Mouse (Mus musculus): ENCODE measurements at regions not wholly inside any gene's neighbourhood (a gene's known extent, or its start where the extent isn't known, plus 50 kb on each side); places are given as distances from the start of the nearest gene placed in this dataset.

GRCm38 (mm10) chr3:153790883-153791609 is 53.0 kb upstream of the Asb17 start:
- no peak for DNase-seq (ENCODE audit: low spot score)
- no peak overlapping the region for H3K9ac ChIP-seq (ENCODE audit: low read length)
- no peak overlapping the region for H3K4me2 ChIP-seq (replicated peaks; ENCODE audit: low read depth)
- TF ChIP-seq CTCF (IDR thresholded peaks at IDR 0.05; ENCODE audit: low read depth) (no peak), EP300 (optimal IDR thresholded peaks at IDR 0.05) (no peak)
- no peak overlapping the region for H3K27ac ChIP-seq (replicated peaks)
- no peaks in the 10 kb centered on the region for H3K27me3 ChIP-seq (ENCODE audit: control insufficient read depth, insufficient read depth, low read length)
- no peaks in the 10 kb centered on the region for H3K4me1 ChIP-seq (replicated peaks; ENCODE audit: control insufficient read depth, insufficient read depth)
- 77% methylated on average over 9 of the region's 9 CpGs for WGBS
- no peak for ATAC-seq (ENCODE audit: low FRiP score, low TSS enrichment)
- no peak overlapping the region for H3K4me3 ChIP-seq (ENCODE audit: low read depth, low read length)
- H3K9me3 ChIP-seq (ENCODE audit: control insufficient read depth, low read length): no peaks in the 10 kb centered on the region
- no peaks in the 10 kb centered on the region for H3K36me3 ChIP-seq (ENCODE audit: control insufficient read depth, insufficient read depth, low read length)

- H3K27me3 ChIP-seq (ENCODE audit: control insufficient read depth, insufficient read depth, low read length): no peaks in the 10 kb centered on the region
- H3K36me3 ChIP-seq (ENCODE audit: control insufficient read depth, insufficient read depth, low read length): no peaks in the 10 kb centered on the region
- no peak overlapping the region for H3K4me2 ChIP-seq (replicated peaks; ENCODE audit: low read depth)
- H3K4me1 ChIP-seq (replicated peaks; ENCODE audit: control insufficient read depth, insufficient read depth): no peaks in the 10 kb centered on the region
- H3K27ac ChIP-seq (replicated peaks): no peak overlapping the region
- TF ChIP-seq EP300 (optimal IDR thresholded peaks at IDR 0.05) (no peak), CTCF (IDR thresholded peaks at IDR 0.05; ENCODE audit: low read depth) (no peak)
- no peak overlapping the region for H3K9ac ChIP-seq (ENCODE audit: low read length)
- H3K9me3 ChIP-seq (ENCODE audit: control insufficient read depth, low read length): no peaks in the 10 kb centered on the region
- H3K4me3 ChIP-seq (ENCODE audit: low read depth, low read length): no peak overlapping the region
- ATAC-seq (ENCODE audit: low FRiP score, low TSS enrichment) (no peak), DNase-seq (ENCODE audit: low spot score) (no peak)
- 61% methylated on average over 11 of the region's 11 CpGs for WGBS
Measured at GRCm38 (mm10) chr3:153791610-153792363, 52.2 kb upstream of the Asb17 start.

DNA sequence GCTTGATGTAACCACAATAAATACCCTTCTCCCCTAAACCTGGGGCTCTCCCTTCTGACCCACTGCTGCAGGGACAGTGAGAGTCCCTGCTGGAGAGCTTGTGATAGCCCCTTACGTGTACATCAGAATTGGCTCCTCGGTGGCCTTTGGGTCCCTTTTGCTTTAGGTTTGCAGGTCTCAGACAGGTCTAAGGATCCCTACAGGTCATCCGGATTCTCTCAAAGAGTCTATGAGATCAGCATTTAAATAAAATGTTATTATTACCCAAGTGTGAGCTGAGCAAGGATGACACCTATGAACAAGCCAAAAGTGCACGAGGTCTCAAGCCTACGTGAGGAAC is 51.7 kb upstream of the Asb17 start:
- TF ChIP-seq EP300 (optimal IDR thresholded peaks at IDR 0.05) (no peak), CTCF (IDR thresholded peaks at IDR 0.05; ENCODE audit: low read depth) (no peak)
- no peak overlapping the region for H3K4me2 ChIP-seq (replicated peaks; ENCODE audit: low read depth)
- no peak overlapping the region for H3K27ac ChIP-seq (replicated peaks)
- H3K4me1 ChIP-seq (replicated peaks; ENCODE audit: control insufficient read depth, insufficient read depth): no peaks in the 10 kb centered on the region
- ATAC-seq (ENCODE audit: low FRiP score, low TSS enrichment) (no peak), DNase-seq (ENCODE audit: low spot score) (no peak)
- no peaks in the 10 kb centered on the region for H3K9me3 ChIP-seq (ENCODE audit: control insufficient read depth, low read length)
- no peaks in the 10 kb centered on the region for H3K36me3 ChIP-seq (ENCODE audit: control insufficient read depth, insufficient read depth, low read length)
- H3K27me3 ChIP-seq (ENCODE audit: control insufficient read depth, insufficient read depth, low read length): no peaks in the 10 kb centered on the region
- 86% methylated on average over 5 of the region's 5 CpGs for WGBS
- no peak overlapping the region for H3K4me3 ChIP-seq (ENCODE audit: low read depth, low read length)
- H3K9ac ChIP-seq (ENCODE audit: low read length): no peak overlapping the region

Data from stomach, postnatal 0 days (tissue).